Mouse (Mus musculus) kidney, adult 18-20 months (tissue): ENCODE data around the gene Ltbr.

Experiments used
- DNase-seq: peaks from one replicate; pipeline ENCODE4 v3.0.0; 2021

Gene Ltbr

DNA sequence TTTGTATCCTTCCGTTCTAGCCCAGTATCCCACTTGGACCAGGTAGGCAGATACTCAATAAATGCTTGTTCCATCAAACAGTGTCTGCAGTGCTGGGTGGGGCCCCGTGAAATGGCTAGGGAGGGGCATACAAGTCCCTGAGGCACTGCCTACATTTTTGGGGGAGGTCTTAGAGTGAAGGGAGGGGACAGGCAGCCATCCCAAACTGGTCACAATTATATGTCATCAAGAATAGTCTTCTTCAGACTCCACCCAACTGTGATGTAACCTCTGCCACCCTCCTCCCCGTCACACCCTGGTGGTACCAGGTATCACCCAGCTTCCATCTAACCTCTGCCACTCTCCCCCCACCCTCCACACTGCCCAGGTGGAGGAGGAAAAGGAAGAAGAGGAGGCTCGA lies 31.2 kb upstream of the Ltbr start:
- DNase-seq, result no peak

DNA sequence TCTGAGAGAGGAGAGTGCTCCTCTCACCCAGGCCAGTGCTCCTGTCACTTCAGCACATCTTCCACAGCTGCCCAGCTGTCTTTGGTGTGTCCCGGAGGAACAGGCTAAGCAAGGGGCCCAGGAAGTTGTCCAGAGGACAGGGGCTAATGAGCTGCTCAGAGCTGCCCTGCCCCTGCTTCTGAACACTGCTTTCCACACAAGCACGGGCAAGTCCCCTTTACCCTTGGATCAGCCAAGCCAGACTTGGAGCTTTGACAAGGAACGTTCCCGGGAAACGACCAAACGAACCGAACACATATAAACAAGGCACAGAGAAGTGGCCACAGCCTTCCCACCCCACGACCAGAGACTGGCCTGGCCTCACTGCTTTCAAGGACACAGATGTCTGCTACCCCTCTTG lies 30.4 kb upstream of the Ltbr start:
- DNase-seq, result no peak

DNA sequence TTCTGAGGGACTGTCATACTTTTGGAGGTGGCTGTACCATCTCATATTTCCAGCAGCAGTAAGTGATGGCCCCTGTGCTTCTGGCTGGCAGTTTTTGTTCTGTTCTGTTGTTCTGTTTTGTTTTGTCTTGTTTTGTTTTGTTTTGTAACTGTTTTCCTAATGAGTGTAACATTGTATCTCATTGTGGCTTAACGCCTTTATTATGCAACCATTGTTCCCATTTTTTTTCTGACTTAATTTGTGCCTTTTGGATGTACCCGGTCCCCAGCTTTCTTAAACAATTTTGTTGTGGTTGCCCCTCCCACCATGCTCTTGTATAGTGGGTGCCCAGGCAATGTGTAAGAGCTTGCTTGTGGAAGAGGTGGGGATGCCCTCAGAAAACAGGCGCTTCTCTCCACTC lies 28.5 kb upstream of the Ltbr start:
- no peak for DNase-seq

DNA sequence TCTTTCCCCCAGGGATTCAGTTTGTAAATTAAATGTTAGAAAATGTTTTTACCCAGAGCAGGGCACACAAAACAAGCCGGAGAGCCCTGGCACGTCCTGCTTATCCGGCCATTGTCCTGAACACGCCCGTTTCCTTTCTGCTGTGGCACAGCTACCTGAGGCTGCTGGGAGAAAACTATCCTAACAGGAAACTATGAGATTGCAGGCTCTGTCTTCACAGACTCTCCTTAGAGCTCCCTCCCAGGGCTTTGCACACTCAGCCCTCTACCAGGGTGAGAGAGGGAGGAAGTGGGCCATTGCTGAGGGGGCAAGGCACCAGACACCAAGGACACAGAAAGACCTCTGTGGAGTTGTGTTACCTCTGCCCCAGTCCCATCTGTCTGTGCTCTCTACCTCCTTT lies 26.6 kb upstream of the Ltbr start:
- no peak for DNase-seq

DNA sequence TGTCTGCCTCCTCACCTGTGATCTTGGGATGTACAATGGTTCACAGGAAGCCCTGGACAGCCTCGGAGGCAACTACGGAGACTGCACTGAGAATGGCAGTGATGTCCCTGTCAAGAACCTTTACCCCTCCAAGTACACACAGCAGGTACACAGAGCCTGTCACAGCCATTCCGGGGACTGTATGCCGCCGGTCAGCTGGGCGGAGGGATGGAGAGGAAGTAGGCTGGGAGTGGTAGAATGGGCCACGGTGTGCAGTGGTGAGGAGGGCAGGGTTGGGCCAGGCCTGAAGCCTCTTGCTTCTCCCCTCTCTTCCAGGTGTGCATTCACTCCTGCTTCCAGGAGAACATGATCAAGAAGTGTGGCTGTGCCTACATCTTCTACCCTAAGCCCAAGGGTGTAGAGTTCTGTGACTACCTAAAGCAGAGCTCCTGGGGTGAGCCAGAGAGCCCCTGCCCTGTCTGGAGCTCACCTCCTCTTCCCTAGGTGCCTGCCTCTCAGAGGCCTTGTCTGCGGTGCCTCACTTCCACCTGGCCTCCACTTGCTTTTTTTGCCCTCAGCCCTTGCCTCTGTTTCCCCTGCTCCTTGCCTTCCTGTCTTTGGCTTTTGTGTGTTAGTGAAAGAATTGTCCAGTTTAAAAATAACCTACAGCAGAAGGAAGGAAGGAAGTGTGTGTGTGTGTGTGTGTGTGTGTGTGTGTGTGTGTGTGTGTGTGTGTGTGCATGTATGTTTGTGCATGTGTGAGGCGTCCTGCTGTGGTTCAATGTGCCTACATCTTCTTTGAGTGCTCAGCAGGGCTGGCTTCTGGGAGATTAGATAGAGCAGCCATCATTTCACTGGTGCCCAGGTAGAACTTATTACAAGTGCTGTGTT lies 25.3 kb upstream of the Ltbr start:
- DNase-seq, result no peak

DNA sequence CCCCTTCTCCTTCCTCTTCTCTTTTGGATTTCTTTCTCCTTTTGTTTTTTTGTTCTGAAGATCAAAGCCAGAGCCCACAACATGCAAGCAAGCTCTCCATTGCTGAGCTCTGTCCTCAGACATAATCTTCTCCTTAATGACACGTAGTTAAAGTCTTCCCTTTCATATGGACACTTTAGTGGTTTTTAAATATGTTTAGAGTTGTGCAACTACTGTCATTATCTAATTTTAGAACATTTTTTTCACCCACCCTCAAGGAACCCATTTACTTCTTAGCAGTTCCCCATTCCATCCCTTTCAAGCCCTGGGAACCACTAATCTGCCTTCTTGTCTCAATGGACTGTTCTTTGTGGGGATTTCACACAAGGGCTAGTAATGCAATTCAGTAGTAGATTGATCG lies 20.7 kb upstream of the Ltbr start:
- DNase-seq, result no peak

GRCm38 (mm10) chr6:125333112-125333899 lies 19.6 kb upstream of the Ltbr start:
- DNase-seq, result no peak

DNA sequence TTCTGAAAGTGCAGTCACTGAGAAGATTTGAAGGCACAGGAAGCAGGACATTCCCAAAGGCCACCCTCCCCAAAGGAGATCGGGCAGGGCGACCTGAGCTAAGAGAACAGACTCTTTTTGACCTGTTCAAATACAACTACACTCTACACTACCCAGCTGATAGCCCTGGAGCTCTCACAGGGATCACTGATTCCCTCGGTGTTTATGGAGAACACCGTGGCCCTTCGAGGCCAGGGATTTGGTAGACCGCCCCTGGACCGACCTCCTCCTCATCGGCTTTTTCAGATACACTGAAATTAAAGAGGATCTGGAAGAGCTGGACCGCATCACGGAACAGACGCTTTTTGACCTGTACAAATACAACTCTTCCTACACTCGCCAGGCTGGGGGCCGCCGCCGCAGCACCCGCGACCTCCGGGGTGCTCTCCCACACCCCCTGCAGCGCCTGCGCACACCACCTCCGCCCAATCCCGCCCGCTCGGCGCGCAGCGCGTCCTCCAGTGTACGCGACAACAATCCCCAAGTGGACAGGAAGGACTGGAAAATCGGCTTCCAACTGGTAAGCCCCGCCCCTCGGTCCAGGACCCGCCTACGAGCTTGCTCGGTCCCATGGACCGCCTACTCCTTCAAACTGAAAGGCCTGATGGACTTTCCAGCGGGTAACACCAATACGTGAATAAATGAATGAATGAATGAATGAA lies 17.1 kb upstream of the Ltbr start:
- peak; percentile 93 for DNase-seq

- DNase-seq, result peak; percentile 73
These were observed 14.6 kb upstream of the Ltbr start for GRCm38 (mm10) chr6:125328243-125328642.

- DNase-seq, result no peak
These were observed 11.7 kb upstream of the Ltbr start for GRCm38 (mm10) chr6:125325337-125325736.

- DNase-seq, result no peak
These were observed 9.9 kb upstream of the Ltbr start for GRCm38 (mm10) chr6:125323547-125323946.

GRCm38 (mm10) chr6:125322794-125323193 lies 9.1 kb upstream of the Ltbr start:
- DNase-seq, result no peak

GRCm38 (mm10) chr6:125321114-125321855 lies 7.6 kb upstream of the Ltbr start:
- DNase-seq, result peak; percentile 76

GRCm38 (mm10) chr6:125320323-125320722 lies 6.6 kb upstream of the Ltbr start, which contains the start of gene Scnn1a:
Gene Scnn1a (plus strand): TSS chr6:125320659.
- peak; percentile 63 for DNase-seq

- no peak for DNase-seq
These were observed 6.2 kb upstream of the Ltbr start for GRCm38 (mm10) chr6:125319919-125320296.

- DNase-seq, result no peak
These were observed 5.6 kb upstream of the Ltbr start for GRCm38 (mm10) chr6:125318981-125319918.

- no peak for DNase-seq
These were observed 3.4 kb upstream of the Ltbr start for GRCm38 (mm10) chr6:125317077-125317476.

- no peak for DNase-seq
These were observed 1.1 kb upstream of the Ltbr start for GRCm38 (mm10) chr6:125314746-125315145.

DNA sequence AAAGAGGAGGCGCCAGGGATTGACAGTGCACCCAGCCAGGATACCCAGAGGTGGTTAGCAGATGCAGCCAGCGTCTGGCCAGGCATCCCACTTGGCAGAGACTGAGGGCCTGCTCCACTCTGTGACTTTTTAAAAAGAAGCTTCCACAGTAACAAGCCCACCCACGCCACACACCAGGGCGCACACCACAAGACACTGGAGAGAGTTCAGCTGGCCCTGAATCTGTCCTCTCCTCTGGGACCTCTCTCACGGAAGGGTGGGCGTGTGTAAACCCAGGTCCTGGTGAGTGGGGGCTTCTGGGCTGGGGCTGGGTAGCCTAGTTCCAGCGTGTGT lies 512 bp upstream of the Ltbr start:
- no peak for DNase-seq

GRCm38 (mm10) chr6:125312581-125313355 lies 917 bp downstream of the Ltbr start:
- DNase-seq, result peak; percentile 46

DNA sequence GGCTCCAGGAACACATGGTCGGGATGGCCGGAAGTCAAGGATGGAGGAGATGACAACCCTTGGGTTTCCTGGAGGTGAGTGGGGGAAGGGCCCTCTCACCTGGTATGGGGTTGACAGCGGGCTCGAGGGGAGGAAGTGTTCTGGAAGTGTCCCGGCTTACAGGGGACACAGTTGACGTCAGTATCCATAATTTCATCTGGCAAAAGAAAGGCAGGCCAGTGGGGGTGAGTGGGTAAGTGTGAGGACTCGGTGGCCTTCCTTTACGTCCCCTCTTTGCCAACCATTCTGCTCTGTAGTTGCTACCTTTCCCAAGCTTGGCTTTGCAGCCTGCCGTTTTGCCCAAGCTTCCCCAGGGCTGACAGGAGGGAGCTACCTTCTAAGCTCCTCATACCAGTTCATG lies 1.5 kb downstream of the Ltbr start:
- DNase-seq, result no peak
